Mouse (Mus musculus) bone marrow, adult 2 months (tissue): ENCODE results near the gene Tagap1. TPM values are rescaled to one million over a fixed set of nuclear protein-coding genes. Genes with fewer than 3 reads are reported as not detected.
A peak's percentile ranks its signal among the peaks of the same experiment; 100 is the strongest.
"Not testable (repeated sequence)": the region's sequence is repeated elsewhere in the genome, so short reads cannot be mapped to it uniquely, and the experiment has no call there.

ENCODE experiments used
- H3K27ac ChIP-seq: fragments of 200-500 bp; 2 replicates; pipeline ENCODE4 v1.5.1; 2012; ENCODE audit warnings: low read depth, mild to moderate bottlenecking, control low read depth, inconsistent platforms, low read length; ENCODE audit not compliant: control insufficient read depth, poor library complexity, insufficient read depth
- H3K4me1 ChIP-seq: fragments of 200-500 bp; 2 replicates; pipeline ENCODE4 v1.6.1; 2011; ENCODE audit warnings: low read length; ENCODE audit not compliant: control insufficient read depth, insufficient read depth
- H3K4me3 ChIP-seq: fragments of 200-500 bp; replicated peaks from 2 replicates; pipeline ENCODE3; 2011; ENCODE audit warnings: mild to moderate bottlenecking, low read depth, low read length, control low read depth; ENCODE audit not compliant: control insufficient read depth
- WGBS: fragments of 180-500 bp; shearing (Covaris S2); methylation state at CpG from one replicate; pipeline ENCODE4 v1.1.7; 2018; 5-methylcytosine and 5-hydroxymethylcytosine counted together
- polyA plus RNA-seq: library from polyadenylated mRNA; stranded (reverse); fragments of >200 nt; gene quantifications from 2 replicates; pipeline ENCODE4 v1.2.4, GENCODE M21; 2011; ENCODE audit warnings: low replicate concordance; ENCODE audit not compliant: missing spikeins, insufficient read depth, insufficient read length

The Tagap1 gene
- polyA plus RNA-seq = 16.3 and 32.8 TPM in 2 replicates

GRCm38 (mm10) chr17:6960776-6961175, at the start of gene Tagap1:
Gene Tagap1, minus strand, starts transcription at chr17:6961156.
- H3K4me1 ChIP-seq = not testable (repeated sequence)
- Histone ChIP-seq H3K4me3 (peak within 1 kb of the TSS; percentile 67), H3K27ac (peak within 1 kb of the TSS; percentile 75)
- under 1% methylated on average over 46 of the region's 51 CpGs for WGBS

DNA sequence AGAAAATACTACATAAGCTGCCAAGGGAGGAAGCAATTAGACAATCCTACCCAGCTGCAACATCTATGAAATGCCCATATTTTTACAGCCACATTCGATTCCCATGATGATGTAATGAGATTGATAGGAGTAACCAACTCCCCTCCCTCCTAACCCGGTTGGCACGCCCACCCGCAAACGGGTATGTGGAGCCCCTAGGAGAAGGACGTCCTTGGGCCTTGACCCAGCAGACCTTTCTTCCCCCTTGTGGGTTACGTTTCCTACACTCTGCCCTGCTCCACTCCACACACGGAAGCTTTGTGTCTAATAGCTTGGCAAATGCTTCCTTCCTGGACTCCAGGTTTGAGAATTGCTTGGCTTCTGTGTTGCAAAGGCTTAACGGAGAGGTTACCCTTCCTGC, 48.9 kb upstream of the Tagap1 start:
- not testable (repeated sequence) for H3K27ac ChIP-seq, H3K4me3 ChIP-seq, H3K4me1 ChIP-seq
- 1% methylated on average over 6 of the region's 9 CpGs for WGBS

DNA sequence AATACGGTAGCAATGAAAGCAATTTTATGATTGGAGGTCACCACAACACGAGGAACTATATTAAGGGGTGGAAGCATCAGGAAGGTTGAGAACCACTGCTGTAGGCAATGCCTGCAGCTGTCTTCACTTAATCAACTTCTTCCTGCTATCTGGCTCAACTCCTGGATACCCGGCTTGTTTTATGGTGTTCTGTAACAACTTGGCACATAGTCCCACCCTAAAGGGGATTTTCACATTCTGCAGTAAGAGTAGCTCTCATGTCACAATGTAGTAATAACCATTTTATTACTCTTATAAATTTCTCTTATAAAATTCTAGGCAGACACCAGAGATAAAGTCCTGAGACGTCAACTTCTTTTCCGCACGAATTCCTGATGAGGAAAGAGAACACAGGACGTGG, 48.5 kb upstream of the Tagap1 start:
- not testable (repeated sequence) for H3K4me3 ChIP-seq, H3K27ac ChIP-seq, H3K4me1 ChIP-seq
- no CpG with 5 or more reads among the region's 7 CpGs for WGBS

DNA sequence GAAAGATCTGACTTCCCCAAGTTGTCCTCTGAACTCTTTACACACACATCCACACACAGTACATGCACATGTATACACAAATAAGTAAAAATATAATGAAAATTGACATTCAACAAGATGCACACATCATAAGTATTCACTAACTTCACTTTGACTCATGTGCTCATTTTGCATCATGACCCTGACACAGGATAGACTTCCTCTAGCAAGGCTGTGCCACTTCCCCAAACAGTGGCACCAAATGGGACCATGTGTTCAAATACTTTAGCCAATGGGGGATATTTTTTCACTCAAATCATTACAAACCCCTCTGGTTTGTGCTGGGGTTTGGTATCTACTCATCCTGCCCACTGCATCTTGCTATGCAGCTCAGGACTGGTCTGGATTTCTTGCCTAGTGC, 47.9 kb upstream of the Tagap1 start:
- not testable (repeated sequence) for H3K4me3 ChIP-seq, H3K4me1 ChIP-seq, H3K27ac ChIP-seq

- not testable (repeated sequence) for H3K4me3 ChIP-seq, H3K4me1 ChIP-seq, H3K27ac ChIP-seq
- 80% methylated on average over 3 of the region's 4 CpGs for WGBS
Observed at GRCm38 (mm10) chr17:7005646-7006045, 44.7 kb upstream of the Tagap1 start.

DNA sequence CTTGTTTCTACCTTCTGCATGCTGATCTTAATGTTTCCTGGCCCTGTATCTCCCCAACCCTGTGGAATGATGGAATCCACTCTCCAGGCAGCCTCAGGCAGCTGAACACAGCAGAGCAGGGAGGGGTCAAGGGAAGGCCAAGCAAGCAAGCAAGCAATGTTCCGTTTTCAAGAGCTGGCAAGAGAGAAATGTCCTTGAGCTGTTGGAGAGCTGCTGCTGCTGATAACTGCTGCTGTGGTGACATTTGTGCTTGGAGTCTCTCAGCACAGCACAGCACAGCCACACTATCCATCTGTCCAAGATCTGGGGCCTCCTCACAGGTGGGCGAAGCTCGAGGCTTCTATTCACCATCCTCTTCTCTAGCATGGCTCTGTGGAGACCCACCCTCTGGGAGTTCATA, 42.4 kb upstream of the Tagap1 start:
- not testable (repeated sequence) for H3K4me3 ChIP-seq, H3K27ac ChIP-seq, H3K4me1 ChIP-seq
- no CpG with 5 or more reads among the region's 3 CpGs for WGBS

- 83% methylated on average over 9 of the region's 12 CpGs for WGBS
- H3K4me1 ChIP-seq, H3K4me3 ChIP-seq, H3K27ac ChIP-seq: not testable (repeated sequence)
Observed at GRCm38 (mm10) chr17:7001790-7002585, 41.0 kb upstream of the Tagap1 start.

- not testable (repeated sequence) for H3K4me3 ChIP-seq, H3K27ac ChIP-seq, H3K4me1 ChIP-seq
- WGBS = 45% methylated on average over 1 of the region's 7 CpGs
Observed at GRCm38 (mm10) chr17:6997778-6998490, 37.0 kb upstream of the Tagap1 start.

GRCm38 (mm10) chr17:6996826-6997225, 35.9 kb upstream of the Tagap1 start:
- H3K4me3 ChIP-seq, H3K27ac ChIP-seq, H3K4me1 ChIP-seq: not testable (repeated sequence)
- WGBS = 75% methylated on average over 8 of the region's 8 CpGs

DNA sequence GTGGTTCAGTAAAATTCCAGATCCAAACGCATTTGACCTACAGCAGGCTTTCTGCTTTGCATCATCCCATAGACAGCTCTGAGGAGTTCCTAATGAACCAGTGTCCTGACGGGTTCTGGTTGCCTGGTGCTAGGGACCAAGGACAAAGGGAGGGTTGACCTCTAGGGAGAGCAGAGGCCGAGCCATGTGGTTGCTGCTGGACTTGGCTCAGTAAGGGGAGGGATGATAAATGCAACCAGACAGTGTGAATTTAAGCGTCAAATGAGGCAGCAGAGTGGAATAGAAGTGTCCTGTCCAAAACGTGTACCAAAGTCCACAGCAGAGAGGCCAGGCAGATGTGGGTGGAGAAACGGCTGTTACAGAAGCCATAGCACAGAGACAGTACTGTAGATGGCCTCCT, 34.5 kb upstream of the Tagap1 start:
- no CpG with 5 or more reads among the region's 6 CpGs for WGBS
- not testable (repeated sequence) for H3K4me3 ChIP-seq, H3K27ac ChIP-seq, H3K4me1 ChIP-seq

- not testable (repeated sequence) for H3K27ac ChIP-seq, H3K4me1 ChIP-seq, H3K4me3 ChIP-seq
- 37% methylated on average over 1 of the region's 1 CpGs for WGBS
Observed at GRCm38 (mm10) chr17:6986118-6986517, 25.2 kb upstream of the Tagap1 start.

- H3K27ac ChIP-seq, H3K4me1 ChIP-seq, H3K4me3 ChIP-seq: not testable (repeated sequence)
- 93% methylated on average over 5 of the region's 8 CpGs for WGBS
Observed at GRCm38 (mm10) chr17:6980144-6980543, 19.2 kb upstream of the Tagap1 start.

DNA sequence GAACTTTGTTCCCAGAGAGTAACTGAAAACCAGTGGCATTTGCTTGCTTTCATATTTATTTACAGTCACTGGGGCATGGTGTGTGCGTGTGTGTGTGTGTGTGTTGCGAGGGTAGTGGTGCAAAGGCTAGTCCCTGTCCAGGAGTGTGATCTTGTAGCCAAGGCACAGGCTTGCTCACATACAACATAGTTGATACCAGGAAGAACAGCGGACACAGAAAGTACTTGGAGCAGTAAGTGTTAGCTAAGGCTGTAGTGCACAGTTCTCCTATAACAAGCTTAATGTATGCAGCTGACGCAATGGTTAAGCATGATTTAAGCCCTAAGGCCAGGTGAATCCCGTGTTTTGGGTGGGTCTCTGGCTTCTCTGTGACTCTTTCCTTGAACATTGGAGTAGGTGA, 18.4 kb upstream of the Tagap1 start:
- H3K4me1 ChIP-seq, H3K27ac ChIP-seq: not testable (repeated sequence)
- H3K4me3 ChIP-seq = peak overlapping the region; percentile 59
- 8% methylated on average over 5 of the region's 5 CpGs for WGBS
